Mouse (Mus musculus) cerebellum, postnatal 10 days (tissue): Measurements from ENCODE around the gene Bcl11a.

Experiments
- DNase-seq, 2 experiments: peaks; one replicate each; pipeline ENCODE4 v3.0.0; 2021; ENCODE audit warnings: mixed read lengths in 2 of 2

Bcl11a gene

GRCm38 (mm10) chr11:24077795-24078705 is at the start of gene Bcl11a:
Gene Bcl11a, plus strand, starts transcription at chr11:24078056.
- DNase-seq = peak; percentile 74 to 81

- DNase-seq = no peak
These were observed 33.8 kb upstream of the Bcl11a start for GRCm38 (mm10) chr11:24044025-24044424.

GRCm38 (mm10) chr11:24049226-24050031 is 28.4 kb upstream of the Bcl11a start:
- peak; percentile 91 to 92 for DNase-seq

DNA sequence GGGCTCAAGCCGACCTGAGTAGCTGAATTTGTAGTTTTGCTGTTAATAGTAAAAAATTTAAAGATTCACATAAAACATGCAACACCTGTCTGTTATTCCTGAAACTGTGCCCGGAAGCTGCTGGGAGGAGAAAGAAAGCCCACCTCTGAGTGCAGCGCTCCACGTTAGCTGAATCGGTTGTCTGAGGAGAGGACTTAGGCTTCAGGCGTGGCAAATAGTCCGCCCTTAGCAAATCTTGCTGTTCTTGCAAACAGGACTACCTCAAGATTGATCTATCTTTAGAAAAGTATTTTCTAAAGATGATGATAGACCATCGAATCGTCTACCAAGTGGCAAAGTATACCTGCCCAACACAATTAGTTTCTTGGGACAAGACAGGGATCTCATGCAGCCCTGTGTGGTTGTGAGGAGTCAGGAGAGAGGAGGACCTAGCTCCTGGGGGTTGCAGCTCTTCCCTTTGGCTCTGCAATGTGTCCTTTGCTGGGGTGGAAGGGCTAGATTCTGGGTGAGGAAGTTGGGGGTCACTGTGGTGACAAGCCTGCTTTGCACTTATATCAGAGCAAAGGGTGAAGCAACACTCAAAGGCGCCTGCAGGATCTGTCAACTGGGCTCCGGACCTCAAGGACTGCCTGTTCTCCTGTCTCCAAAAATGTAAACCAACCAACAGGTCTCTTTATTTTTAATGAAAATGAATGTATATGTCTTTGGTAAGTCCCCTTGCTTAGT is 27.7 kb upstream of the Bcl11a start:
- no peak for DNase-seq

- peak; percentile 35 to 38 for DNase-seq
These were observed 25.0 kb upstream of the Bcl11a start for GRCm38 (mm10) chr11:24052882-24053281.

DNA sequence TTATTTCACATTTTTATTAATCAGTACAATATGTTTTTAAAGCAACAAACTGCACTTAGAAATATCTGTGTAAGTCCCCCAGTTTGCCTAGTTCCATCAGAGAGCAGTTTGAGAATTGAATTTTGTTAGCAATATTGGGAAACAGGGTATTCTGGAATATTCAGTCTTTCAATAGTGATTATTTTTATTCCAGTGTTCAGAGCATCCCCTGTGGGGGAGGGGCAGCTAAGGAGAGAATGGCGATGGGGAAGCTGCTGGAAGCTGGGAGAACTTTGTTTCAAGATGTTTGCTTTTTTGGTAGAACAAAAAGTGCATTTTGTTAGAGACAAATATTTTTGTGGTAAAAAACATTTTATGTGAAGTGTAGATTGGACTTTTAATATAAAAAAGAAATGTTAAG is 18.7 kb upstream of the Bcl11a start:
- DNase-seq = no peak

DNA sequence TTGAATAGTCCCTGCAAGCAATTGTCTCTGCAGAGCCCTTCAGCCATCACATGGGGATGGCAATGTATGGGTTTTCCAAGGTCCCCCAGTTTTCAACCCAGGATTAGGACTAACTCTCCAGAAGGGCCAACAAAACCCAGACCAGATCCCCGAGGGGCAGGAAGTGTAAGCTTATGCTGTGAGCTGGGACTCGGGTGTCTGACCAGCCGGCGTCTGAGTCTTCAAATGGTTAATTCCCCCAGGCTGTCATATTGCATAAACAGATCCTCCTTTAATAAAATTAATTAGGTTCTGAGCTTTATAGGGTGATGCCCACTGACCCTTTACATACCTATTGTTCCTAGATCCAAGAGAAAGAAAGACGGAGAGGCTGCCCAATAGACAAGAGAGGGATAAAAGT is 17.4 kb upstream of the Bcl11a start:
- DNase-seq = no peak

DNA sequence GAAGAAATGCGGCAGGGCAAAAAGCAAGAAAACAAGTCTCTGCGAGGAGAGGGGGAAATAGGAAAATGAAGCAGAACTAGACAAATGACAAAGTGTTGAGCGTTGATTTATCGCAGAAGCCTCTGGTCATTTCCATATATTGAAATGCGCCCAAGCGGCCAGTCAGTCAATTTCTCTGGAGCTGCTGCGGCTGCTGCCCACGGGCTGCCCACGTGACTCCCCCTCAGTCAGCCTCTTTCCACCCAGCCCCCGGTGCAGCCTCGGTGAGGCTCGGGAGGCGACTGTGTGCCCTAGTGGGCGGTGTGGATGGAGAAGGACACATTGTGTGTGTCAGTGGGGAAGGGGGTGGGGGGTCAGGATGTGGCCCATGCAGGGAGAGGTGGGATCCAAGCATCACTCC is 16.0 kb upstream of the Bcl11a start:
- DNase-seq = peak; percentile 44 to 60

- no peak for DNase-seq
These were observed 15.3 kb upstream of the Bcl11a start for GRCm38 (mm10) chr11:24062495-24063096.

- DNase-seq = no peak
These were observed 13.6 kb upstream of the Bcl11a start for GRCm38 (mm10) chr11:24064221-24064620.

DNA sequence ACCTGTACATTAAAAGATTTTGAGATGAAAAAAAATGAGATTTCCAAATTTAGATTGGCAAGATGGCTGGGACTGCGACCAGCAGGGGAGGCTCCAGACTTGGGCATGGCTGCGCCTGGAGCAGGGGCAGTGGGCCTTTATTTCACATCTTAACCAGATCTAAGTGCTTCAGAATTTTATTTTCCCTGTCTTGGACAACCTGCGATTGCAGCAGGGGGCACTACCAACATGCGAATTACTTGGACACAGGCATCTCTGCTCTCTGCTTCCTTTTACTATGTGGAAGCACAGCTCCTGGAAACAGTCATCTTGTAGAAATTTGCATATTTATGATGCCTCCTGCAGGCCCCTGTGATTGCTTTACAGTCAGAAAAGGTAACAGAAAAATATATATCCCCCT is 12.5 kb upstream of the Bcl11a start:
- DNase-seq = peak; percentile 34 to 42

- peak in 1 of 2 experiments; percentile 16 for DNase-seq
These were observed 3.8 kb upstream of the Bcl11a start for GRCm38 (mm10) chr11:24074021-24074591.

GRCm38 (mm10) chr11:24074634-24075104 is 3.2 kb upstream of the Bcl11a start, which contains the start of gene A830031A19Rik:
Gene A830031A19Rik, minus strand, starts transcription at chr11:24075054.
- peak; percentile 40 to 47 for DNase-seq

DNA sequence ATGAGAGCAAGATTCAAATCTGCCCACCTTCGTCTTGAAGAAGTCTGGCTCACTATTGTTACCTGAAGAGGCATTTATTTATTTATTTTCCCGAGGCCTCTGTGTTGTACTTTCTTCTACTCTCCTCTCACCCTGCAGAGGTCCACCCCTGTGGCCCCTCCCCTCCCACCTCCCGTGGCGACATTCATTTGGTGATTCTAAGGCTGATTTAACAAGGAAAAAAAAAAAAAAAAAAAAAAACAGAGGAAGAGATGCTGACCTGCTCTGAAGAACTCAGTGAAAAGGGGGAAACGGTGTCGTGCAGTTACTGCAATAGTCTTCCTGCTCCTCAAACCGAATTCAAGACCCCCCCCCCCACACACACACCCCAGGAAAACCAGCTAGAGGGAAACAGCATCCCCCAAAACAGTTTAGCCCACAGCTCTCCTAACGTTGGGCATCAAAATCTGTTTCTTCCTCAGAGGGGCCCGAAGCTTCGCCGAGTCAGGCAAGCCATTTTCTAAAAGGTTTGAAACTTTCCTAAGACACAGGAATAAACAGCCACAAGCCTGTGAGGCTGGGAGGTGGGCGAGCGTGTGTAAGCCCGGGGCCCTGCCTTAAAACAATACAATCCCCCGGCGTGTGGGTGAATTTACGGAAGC is 2.2 kb upstream of the Bcl11a start:
- DNase-seq = peak; percentile 41 to 53

DNA sequence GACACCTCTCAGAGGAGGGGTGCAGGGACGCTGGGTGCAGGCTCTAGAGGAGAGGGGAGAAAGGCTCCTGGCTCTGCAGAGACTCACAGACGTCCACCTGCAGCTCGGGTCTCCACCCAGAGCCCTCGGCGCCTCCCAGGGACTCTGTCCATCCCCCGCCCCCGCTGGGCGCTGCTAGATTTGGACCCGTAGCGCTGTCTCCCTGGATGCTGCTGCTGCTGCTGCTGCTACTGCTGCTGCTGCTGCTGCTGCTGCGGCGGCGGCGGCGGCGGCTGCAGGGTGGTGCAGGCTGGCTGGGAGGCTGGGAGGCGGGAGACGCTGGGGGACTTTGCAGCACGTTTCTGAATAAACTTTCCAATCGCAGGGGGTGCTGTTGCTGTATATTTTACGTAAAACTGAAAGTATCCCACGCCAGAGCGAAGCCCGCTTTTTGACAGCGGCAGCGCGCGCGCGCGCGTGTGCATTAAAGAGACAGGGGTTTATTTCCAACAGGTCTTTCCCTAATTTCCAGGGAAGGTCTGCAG is 1.7 kb upstream of the Bcl11a start:
- DNase-seq = peak; percentile 63 to 72

- peak; percentile 62 to 71 for DNase-seq
These were observed 780 bp upstream of the Bcl11a start for GRCm38 (mm10) chr11:24076821-24077730.

GRCm38 (mm10) chr11:24078706-24079316 is 955 bp downstream of the Bcl11a start:
- DNase-seq = peak; percentile 57 to 67

DNA sequence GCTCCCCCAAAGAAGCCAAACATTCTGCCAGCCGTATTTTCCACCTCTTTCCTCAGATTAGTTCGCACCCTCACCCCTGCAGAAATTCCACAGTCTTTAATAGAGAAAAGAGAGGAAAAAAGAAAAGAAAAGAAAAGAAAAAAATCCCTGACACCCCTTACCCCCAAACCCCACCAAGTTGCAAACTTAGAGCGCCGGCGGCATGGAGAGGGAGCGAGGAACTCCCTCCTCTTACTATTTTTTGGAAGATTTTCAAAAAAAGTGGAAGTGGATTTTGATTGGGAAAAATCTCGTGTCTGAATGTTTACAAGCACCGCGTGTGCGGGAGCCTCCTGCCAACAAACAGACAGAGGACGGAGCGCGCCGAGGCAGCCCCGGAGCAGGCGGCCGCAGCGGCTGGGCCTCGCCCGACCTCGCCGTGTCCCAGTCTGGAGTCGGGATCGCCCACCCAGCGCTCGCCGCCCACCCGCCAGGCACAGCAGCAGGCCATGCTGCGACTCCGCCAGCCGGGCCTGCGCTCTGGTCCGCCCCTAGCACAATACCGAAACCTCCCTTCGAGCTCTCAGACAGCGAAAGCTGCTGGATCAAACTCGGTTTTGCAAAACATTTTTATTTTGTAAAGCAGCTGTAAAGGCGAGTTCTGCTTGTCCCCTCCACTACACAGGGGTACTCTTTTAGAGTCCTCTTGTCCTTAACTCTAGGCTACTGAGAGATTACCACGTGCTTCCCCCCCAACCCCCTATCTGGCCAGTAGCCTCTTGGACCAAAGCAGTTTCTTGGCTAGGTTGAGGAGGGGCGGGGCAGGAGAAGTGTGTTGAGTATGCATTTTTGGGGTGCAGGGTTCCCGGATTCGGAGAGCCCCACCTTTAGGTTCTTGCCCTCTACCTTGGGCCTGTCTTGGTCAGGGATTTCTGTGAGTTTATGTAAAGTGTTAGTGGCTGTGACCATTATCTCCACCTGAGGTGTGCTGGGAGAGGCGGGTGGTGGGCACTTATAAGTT is 1.8 kb downstream of the Bcl11a start:
- DNase-seq = peak; percentile 66 to 74
